Mouse (Mus musculus): ENCODE results near the gene Gm382. TPM values are rescaled to one million over a fixed set of nuclear protein-coding genes. Genes with fewer than 3 reads are reported as not detected.

Gene Gm382
- not detected for polyA plus RNA-seq (2015; fragmentation: Illumina TruSeq; extraction: RNeasy Lipid Tissue Mini Kit (QIAGEN cat#74804); ENCODE audit: insufficient read depth, low replicate concordance)

GRCm38 (mm10) chrX:127039672-127040071 lies at the start of gene Gm382:
Gene Gm382 (plus strand): TSS chrX:127039972.

Other genes starting within 250 kb of the Gm382 start
- not detected for gene 4932411N23Rik, start 224.1 kb upstream of the Gm382 start, polyA plus RNA-seq (2015; fragmentation: Illumina TruSeq; extraction: RNeasy Lipid Tissue Mini Kit (QIAGEN cat#74804); ENCODE audit: insufficient read depth, low replicate concordance)

All from spleen, adult 10 weeks (tissue).